Mouse (Mus musculus): ENCODE measurements around the gene Stx6.

DNA sequence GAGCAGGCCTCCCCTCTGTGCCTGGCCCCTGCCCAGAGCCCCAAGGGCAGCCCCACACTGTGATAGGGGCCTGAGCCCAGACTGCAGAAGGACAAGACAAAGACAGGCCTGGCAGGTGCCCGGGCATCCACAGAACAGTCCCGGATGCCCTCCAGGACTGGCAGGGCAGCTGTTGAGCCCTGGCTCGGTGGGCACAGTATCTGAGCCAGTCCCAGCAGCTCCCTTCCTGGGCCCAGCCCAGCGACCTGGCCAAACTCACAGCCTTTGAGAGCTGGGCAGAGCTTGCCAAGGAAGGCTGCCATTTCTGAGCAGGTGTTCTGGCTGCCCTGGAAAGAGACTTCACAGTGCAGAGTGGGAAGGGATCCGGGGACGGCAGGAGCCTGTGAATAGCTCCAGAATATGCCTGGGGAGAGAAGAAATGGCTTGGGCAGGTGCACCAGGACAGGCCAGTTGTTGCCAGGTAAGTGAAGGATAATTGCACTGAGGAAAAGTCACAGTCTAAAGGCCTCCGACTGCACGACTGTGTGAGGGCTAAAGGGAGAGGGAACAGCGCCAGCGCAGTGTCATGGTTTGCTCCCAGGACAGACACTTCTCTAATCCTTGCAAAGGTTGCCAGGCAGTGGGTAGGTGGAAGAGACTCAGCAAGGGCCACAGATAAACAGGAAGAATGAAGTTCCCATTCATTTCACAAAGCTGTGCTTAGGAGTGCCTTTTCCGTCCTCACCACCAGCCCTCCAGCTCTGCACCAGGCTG, 51.7 kb downstream of the Stx6 start:
- TF ChIP-seq CTCF (IDR thresholded peaks at IDR 0.05; ENCODE audit: low read depth, low read length), result no peak
- no peak for TF ChIP-seq POLR2A (IDR thresholded peaks at IDR 0.05; ENCODE audit: extremely low read depth, insufficient read depth, low read length)
